Mouse (Mus musculus): ENCODE measurements around the gene 4933402N03Rik. TPM values are rescaled to one million over a fixed set of nuclear protein-coding genes. Genes with fewer than 3 reads are reported as not detected.

Gene 4933402N03Rik
- not detected in 2 replicates for polyA plus RNA-seq (2012; rRNA removed; ENCODE audit: low replicate concordance)

DNA sequence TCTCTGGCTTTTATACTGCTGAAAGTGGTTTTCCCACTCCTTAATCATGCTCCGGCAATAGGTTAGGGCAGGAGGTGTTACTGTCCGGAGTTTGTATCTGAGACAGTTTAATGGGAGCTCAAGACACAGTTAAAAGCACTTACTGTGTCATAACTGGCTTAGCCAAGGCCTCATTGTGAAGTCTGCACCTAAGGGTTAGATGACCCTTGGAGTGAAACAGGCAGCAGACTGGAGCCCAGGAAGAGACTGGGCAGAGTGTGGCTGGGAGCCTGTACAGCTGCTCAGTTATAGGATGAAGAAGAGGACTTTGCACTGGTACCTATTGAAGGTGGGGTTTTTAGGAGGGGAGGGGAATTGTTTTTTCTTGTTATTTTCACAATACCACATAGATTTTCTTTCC is at the start of gene 4933402N03Rik:
Gene 4933402N03Rik (minus strand): TSS at position 101 of the 400 bp plus-strand sequence.

GRCm38 (mm10) chr7:131174121-131174520 is 28.0 kb upstream of the 4933402N03Rik start, which contains the start of gene 5430419D17Rik:
Gene 5430419D17Rik, plus strand, starts transcription at chr7:131174402.

Other genes with a start within 250 kb of the 4933402N03Rik start
- 149 and 311 TPM in 2 replicates for gene Htra1, start 210.2 kb downstream of the 4933402N03Rik start, polyA plus RNA-seq (2012; rRNA removed; ENCODE audit: low replicate concordance)
- gene Dmbt1, start 114.3 kb downstream of the 4933402N03Rik start, polyA plus RNA-seq (2012; rRNA removed; ENCODE audit: low replicate concordance): 79.8 and 169 TPM in 2 replicates
- gene 5430419D17Rik, start 28.1 kb upstream of the 4933402N03Rik start, polyA plus RNA-seq (2012; rRNA removed; ENCODE audit: low replicate concordance): 3.1 and 3.3 TPM in 2 replicates
- 0.76 TPM in 1 of 2 replicates, not detected in the other for gene Cuzd1, start 176.0 kb upstream of the 4933402N03Rik start, polyA plus RNA-seq (2012; rRNA removed; ENCODE audit: low replicate concordance)
- 0.62 TPM in 1 of 2 replicates, not detected in the other for gene Fam24b, start 183.2 kb upstream of the 4933402N03Rik start, polyA plus RNA-seq (2012; rRNA removed; ENCODE audit: low replicate concordance)
- not detected in 2 replicates for gene Fam24a, start 187.6 kb upstream of the 4933402N03Rik start, polyA plus RNA-seq (2012; rRNA removed; ENCODE audit: low replicate concordance)
- gene 2310057M21Rik, start 216.4 kb upstream of the 4933402N03Rik start, polyA plus RNA-seq (2012; rRNA removed; ENCODE audit: low replicate concordance): 6.0 and 8.5 TPM in 2 replicates
- gene Pstk, start 224.8 kb upstream of the 4933402N03Rik start, polyA plus RNA-seq (2012; rRNA removed; ENCODE audit: low replicate concordance): 40.7 and 69.0 TPM in 2 replicates